Mouse (Mus musculus): ENCODE measurements around the gene Nxpe4.

- TF ChIP-seq GATA1 (IDR thresholded peaks at IDR 0.05; ENCODE audit: low read length) (no peak), TAL1 (IDR thresholded peaks at IDR 0.05; ENCODE audit: low read length) (no peak)
These were observed 164.5 kb downstream of the Nxpe4 start for GRCm38 (mm10) chr9:48326338-48326737.
